Mouse (Mus musculus) limb, embryonic 10.5 days (tissue): ENCODE data around the gene Tenm2. TPM values are rescaled to one million over a fixed set of nuclear protein-coding genes. Genes with fewer than 3 reads are reported as not detected.
A peak's percentile ranks its signal among the peaks of the same experiment; 100 is the strongest.

ENCODE experiments used
- DNase-seq: peaks from one replicate; pipeline ENCODE4 v3.0.0-alpha.2; 2017; ENCODE audit warnings: low spot score
- H3K27ac ChIP-seq: fragments of 300-500 bp; sonication (generic); 2 replicates; pipeline ENCODE4 v1.5.1; 2016; ENCODE audit warnings: mild to moderate bottlenecking
- H3K27me3 ChIP-seq: fragments of 300-500 bp; sonication (generic); 2 replicates; pipeline ENCODE4 v1.6.1; 2016; ENCODE audit warnings: low read depth, mild to moderate bottlenecking; ENCODE audit not compliant: poor library complexity, severe bottlenecking
- H3K36me3 ChIP-seq: fragments of 300-500 bp; sonication (generic); 2 replicates; pipeline ENCODE4 v1.6.1; 2016; ENCODE audit warnings: mild to moderate bottlenecking, moderate library complexity
- H3K4me1 ChIP-seq: fragments of 300-500 bp; sonication (generic); 2 replicates; pipeline ENCODE4 v1.6.1; 2016
- H3K4me3 ChIP-seq: fragments of 300-500 bp; sonication (generic); 2 replicates; pipeline ENCODE4 v1.5.1; 2016; ENCODE audit warnings: mild to moderate bottlenecking, moderate library complexity
- H3K9me3 ChIP-seq: fragments of 300-500 bp; sonication (generic); replicated peaks from 2 replicates; pipeline ENCODE4 v1.6.1; 2016; ENCODE audit warnings: mild to moderate bottlenecking
- WGBS: fragments of 180-500 bp; shearing (Covaris S2); methylation state at CpG from one replicate; pipeline ENCODE4 v1.1.7; 2016; 5-methylcytosine and 5-hydroxymethylcytosine counted together
- polyA plus RNA-seq: library from polyadenylated mRNA; unstranded; fragments of >200 nt; fragmentation: Nextera tagmentation; extraction: Ambion mirVana; gene quantifications from 2 replicates; pipeline ENCODE4 v1.2.1, GENCODE M21; 2016

Gene Tenm2
- polyA plus RNA-seq, 1 experiment from 2014 or later, result 0.60 TPM

DNA sequence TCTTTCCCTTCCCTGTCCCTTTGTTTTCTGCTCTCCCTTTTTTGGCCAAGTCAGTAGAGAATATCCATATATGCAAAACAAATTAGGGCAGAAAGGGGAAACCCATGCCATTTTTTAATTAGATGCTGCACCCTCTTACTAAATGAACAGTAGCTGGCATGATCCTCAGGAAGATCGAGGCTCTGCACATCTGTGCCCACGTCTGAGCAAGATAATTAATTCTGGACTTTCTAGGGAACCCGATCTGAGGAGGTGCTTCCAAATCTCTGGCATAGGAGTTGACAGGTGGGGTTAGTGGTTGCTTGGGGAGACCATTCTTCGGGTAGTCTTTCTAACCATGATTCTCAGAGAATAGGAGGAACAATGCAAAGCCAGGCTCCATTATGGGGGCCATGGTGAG lies 1182.3 kb downstream of the Tenm2 start:
- DNase-seq, result no peak
- WGBS, result 81% methylated on average over 4 of the region's 4 CpGs
- Histone ChIP-seq H3K36me3 (no peaks in the 10 kb centered on the region), H3K27me3 (peaks cover 9% of the 10 kb centered on the region; the same call in 1 of the 2 replicates), H3K4me1 (peaks cover 3% of the 10 kb centered on the region; the same call in 1 of the 2 replicates), H3K9me3 (no peaks in the 10 kb centered on the region), H3K4me3 (no peak overlapping the region), H3K27ac (no peak overlapping the region)

DNA sequence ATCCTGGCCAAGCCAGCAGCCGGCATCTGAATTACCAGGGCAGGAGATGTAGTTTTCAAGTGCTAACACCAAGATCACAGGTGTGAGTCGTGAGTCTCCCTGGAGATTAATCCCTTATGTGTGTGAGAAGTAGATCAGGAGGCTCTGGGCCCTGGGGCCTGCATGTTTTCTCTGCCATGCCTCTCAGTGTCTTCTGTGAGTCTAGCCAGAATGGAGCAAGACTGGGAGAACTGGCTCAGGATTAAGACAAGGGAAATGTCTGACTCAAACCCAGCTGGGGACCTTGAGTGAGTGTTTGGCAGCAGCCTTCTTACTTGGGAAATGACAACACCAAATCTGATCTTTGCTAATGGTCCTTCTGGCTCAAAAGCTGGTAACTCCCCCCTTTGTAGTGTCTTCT lies 1183.2 kb downstream of the Tenm2 start:
- H3K27ac ChIP-seq, result no peak overlapping the region
- no peak overlapping the region for H3K4me3 ChIP-seq
- no peaks in the 10 kb centered on the region for H3K9me3 ChIP-seq
- H3K4me1 ChIP-seq, result peaks cover 3% of the 10 kb centered on the region; the same call in 1 of the 2 replicates
- WGBS, result 63% methylated on average over 2 of the region's 2 CpGs
- peaks cover 9% of the 10 kb centered on the region; the same call in 1 of the 2 replicates for H3K27me3 ChIP-seq
- no peak for DNase-seq
- H3K36me3 ChIP-seq, result no peaks in the 10 kb centered on the region

DNA sequence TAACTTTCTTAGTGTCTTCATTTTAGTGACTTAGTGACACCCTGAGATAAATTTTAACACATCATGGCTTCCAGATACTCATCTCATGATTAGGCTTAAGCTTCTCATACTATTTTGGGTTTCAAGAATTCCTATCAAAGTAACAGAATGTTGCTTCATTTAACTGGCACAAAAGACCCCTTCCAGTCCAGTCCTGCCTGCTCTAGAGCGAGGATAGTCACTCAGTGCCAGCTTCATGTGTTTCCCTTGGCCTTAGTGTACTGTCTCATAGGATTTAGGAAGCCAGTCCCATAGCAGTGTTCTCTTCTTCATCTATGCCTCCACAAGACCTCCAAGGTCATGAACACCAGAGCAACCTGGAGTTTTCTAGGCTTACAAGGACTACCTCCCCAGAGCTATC lies 1183.7 kb downstream of the Tenm2 start:
- peaks cover 9% of the 10 kb centered on the region; the same call in 1 of the 2 replicates for H3K27me3 ChIP-seq
- WGBS, result 98% methylated on average over 1 of the region's 1 CpGs

DNA sequence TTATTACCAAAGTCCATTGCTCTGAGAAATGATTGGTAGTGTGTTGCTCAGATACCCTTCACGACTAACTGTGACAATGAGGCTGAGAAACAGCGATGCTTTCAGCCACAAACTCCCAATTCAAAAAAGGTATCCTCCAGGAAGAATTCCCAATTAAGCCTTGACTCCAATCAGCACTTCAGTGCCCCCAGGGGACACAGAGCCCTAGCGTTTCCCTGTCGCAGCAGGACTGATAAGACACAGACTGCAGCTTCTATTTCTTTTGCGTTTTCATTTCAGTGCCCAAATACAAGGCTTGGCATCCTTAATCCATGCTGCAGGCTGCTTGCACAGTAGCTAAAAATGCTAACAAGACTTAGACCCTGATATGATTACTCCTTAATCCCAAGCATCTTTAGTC lies 1186.2 kb downstream of the Tenm2 start:
- Histone ChIP-seq H3K27ac (no peak overlapping the region), H3K27me3 (peaks cover 14% of the 10 kb centered on the region), H3K36me3 (no peaks in the 10 kb centered on the region), H3K4me1 (peaks cover 3% of the 10 kb centered on the region; the same call in 1 of the 2 replicates), H3K4me3 (no peak overlapping the region), H3K9me3 (no peaks in the 10 kb centered on the region)
- 45% methylated on average over 5 of the region's 5 CpGs for WGBS
- no peak for DNase-seq

More for the DNA sequence above, 1183.7 kb downstream of the Tenm2 start:
- Histone ChIP-seq H3K9me3 (no peaks in the 10 kb centered on the region), H3K36me3 (no peaks in the 10 kb centered on the region), H3K4me1 (peaks cover 3% of the 10 kb centered on the region; the same call in 1 of the 2 replicates), H3K4me3 (no peak overlapping the region), H3K27ac (no peak overlapping the region)
- DNase-seq, result no peak

DNA sequence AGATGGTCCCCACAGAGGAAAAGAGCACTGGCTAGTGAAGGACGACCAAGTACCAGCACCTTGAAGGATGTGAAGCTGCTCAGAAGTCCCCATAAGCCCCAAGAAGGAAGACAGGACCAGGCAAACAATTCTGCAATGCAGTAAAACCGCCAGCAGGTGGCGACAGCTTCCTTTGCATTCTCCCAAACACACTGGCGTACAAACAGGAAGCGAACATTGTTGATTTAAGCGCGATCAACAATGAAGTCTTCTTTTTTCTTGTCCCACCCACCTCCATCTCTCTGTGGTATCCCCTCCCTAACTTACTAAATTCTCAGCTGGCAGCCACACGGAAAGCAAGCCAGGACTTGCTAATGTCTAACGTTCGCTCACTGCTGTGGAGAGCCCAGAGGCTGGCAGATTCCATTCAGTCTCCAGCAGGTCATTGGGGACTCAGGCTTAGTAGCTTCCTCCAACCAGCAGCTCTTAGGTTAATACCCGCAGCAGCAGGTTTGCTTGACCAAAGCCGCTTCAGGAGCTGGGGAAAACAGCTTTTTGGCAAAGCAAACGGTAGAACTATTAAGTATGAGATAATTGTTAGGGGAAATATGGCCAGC lies 1190.0 kb downstream of the Tenm2 start:
- H3K27me3 ChIP-seq, result peaks cover 24% of the 10 kb centered on the region
- H3K27ac ChIP-seq, result peak overlapping the region; percentile 81

DNA sequence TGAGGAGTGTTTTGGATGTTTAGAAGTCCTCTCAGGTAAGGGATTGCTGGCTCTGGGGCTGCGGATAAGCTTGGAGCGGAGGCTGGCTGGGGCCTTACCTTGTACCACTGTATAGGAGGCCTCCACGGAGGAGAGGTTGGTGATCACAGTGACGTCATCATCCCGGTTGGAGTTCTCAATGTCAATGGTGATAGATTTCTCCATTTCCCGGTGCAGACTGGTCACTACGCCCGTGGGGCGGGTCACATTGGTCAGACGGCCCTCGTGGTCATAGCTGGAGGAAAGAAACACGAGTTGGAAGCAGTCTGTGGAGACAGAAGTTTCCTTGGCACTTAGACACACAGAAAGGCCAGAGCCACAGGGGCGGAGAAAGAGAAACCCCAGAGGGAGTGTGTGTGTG lies 1194.4 kb downstream of the Tenm2 start:
- Histone ChIP-seq H3K36me3 (no peaks in the 10 kb centered on the region), H3K4me1 (peaks cover 7% of the 10 kb centered on the region), H3K27me3 (peaks cover 21% of the 10 kb centered on the region), H3K9me3 (no peaks in the 10 kb centered on the region), H3K4me3 (no peak overlapping the region), H3K27ac (no peak overlapping the region)
- no peak for DNase-seq
- 86% methylated on average over 13 of the region's 13 CpGs for WGBS

More for the DNA sequence above, 1190.0 kb downstream of the Tenm2 start:
- peak; percentile 87 for DNase-seq
- 3% methylated on average over 13 of the region's 13 CpGs for WGBS
- H3K9me3 ChIP-seq, result no peaks in the 10 kb centered on the region
- no peaks in the 10 kb centered on the region for H3K4me1 ChIP-seq
- peak overlapping the region; percentile 57 for H3K4me3 ChIP-seq
- H3K36me3 ChIP-seq, result no peaks in the 10 kb centered on the region

DNA sequence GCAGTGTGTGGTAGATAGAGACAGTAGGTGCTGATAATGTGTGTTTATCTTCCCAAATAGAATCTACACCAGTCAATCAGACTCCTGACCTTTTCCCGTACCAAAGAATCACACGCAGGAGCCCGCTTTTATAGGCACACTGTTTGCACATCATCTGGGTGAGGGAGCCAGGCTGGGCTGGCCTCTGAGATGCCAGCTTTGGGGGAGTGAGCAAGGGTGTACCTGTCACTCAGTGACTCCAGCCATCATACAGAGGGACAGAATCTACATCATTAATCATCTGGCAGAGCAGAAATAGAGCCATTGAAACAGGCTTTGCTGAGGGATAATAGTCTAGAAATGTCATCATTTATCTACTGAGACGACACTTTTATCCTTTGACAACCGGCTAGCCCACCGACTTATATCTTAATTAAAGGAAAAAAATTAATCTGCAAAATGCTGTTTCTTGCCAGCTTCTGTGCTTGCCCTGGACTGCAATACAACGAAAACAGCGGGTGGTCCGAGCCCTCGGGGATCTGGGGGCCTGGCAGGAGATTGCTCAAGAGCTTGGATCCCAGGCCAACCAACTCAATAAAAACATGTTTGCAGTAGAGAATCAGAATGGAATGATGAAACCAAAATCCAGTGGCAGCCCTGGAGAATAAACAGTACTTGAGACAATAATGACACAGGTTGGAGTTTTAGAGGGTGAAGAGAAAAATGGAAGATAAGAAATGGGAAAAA lies 1195.1 kb downstream of the Tenm2 start:
- DNase-seq, result no peak
- H3K4me1 ChIP-seq, result peaks cover 12% of the 10 kb centered on the region
- 80% methylated on average over 10 of the region's 10 CpGs for WGBS
- peaks cover 21% of the 10 kb centered on the region for H3K27me3 ChIP-seq
- no peak overlapping the region for H3K27ac ChIP-seq
- H3K4me3 ChIP-seq, result no peak overlapping the region
- H3K9me3 ChIP-seq, result no peaks in the 10 kb centered on the region
- no peaks in the 10 kb centered on the region for H3K36me3 ChIP-seq

DNA sequence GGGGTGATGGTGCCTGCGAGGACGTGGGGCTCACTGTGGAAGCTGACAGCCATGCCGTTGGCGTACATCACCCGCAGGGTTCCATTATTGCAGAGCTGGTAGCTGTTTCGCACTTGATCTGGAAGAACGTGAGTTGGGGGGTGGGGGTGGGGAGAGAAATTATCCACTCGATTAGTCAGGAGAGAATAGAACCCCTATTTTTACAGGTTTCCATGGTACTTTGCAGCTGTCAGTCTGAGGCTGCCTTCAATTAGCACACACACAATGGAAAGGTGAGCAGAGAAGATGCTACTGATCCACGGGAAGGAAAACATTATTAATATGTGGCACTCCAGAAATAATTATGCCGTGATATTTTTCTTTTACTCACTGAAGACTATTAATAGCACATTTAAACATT lies 1195.9 kb downstream of the Tenm2 start:
- 94% methylated on average over 10 of the region's 10 CpGs for WGBS
- Histone ChIP-seq H3K4me3 (no peak overlapping the region), H3K27me3 (peaks cover 18% of the 10 kb centered on the region), H3K27ac (no peak overlapping the region), H3K9me3 (no peaks in the 10 kb centered on the region), H3K4me1 (peaks cover 12% of the 10 kb centered on the region), H3K36me3 (no peaks in the 10 kb centered on the region)
- DNase-seq, result no peak

DNA sequence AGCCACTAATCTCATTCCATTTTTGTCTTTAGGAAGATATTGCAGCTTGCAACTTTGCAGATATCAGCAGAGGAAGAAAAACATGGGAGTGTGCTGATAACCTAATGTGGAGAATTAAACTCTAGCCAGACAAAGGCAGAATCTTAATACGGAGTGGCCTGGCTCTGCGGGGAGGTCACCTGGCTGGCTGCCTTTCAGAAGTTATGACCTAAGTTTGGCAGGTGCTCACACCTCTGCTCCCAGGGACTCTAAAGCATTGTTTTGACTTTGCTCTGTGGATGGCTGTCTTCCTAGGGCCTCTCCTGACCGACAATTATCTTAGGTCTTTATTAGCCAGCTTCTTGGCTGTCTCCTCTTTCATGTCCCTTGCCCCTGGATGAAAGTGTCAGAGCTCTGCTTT lies 1197.4 kb downstream of the Tenm2 start:
- no peaks in the 10 kb centered on the region for H3K36me3 ChIP-seq
- H3K4me1 ChIP-seq, result peaks cover 12% of the 10 kb centered on the region
- H3K27ac ChIP-seq, result no peak overlapping the region
- no peaks in the 10 kb centered on the region for H3K9me3 ChIP-seq
- H3K27me3 ChIP-seq, result peaks cover 6% of the 10 kb centered on the region; the same call in 1 of the 2 replicates
- no peak overlapping the region for H3K4me3 ChIP-seq
- DNase-seq, result no peak
- WGBS, result 55% methylated on average over 3 of the region's 3 CpGs

DNA sequence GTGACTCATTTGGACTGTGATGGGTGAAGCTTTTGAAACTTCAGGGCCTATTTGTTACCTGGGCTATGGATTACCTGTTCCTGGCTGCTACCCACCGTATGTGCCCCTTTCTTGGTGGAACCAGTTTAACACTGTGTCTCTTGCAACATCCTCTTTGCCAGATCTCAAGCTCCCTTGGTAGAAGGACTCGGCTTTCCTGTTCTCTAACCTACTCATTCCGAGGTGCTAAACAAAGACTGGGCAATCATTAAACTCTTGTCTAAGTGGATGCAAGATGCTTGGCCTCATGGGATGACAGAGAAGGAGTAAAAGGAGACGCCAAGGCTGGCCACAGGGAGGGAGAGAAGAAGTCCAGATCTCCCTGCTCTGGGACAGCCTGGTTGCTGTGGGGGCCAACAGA lies 1198.5 kb downstream of the Tenm2 start:
- H3K4me3 ChIP-seq, result no peak overlapping the region
- H3K27ac ChIP-seq, result no peak overlapping the region
- H3K27me3 ChIP-seq, result peaks cover 6% of the 10 kb centered on the region; the same call in 1 of the 2 replicates
- no peak for DNase-seq
- 71% methylated on average over 4 of the region's 4 CpGs for WGBS
- no peaks in the 10 kb centered on the region for H3K36me3 ChIP-seq
- peaks cover 12% of the 10 kb centered on the region for H3K4me1 ChIP-seq
- H3K9me3 ChIP-seq, result no peaks in the 10 kb centered on the region

DNA sequence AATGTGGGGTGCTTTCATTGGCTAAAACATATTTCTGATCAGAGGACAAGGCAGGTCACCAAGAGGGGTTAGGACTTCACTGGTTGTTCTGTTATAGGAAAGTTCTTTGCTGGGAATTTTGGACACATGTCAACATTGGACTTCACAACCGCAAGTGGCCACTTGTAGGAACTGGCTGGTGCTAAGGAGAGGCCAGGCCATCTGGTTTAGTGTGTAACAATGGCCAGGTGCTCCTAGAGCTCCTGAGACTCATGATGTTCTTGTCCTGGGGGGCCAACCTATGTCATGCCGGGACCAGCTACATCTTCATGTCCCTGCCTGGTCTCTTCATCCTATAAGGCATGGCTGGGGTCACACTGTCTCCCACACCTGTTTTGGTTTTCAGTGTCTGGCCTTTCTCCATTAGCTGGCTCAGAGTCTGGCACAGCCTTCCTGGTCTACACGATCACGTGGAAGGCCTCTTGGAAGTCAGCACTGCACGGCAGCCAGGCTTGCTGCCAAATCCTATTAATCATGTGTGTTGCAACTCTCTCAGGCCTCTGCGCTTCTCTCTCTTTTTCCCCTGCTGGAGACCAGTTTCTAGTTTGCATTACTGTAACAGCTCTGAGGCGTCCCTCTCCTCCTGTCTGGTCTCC lies 1199.6 kb downstream of the Tenm2 start:
- H3K4me1 ChIP-seq, result peaks cover 22% of the 10 kb centered on the region
- H3K27ac ChIP-seq, result no peak overlapping the region
- WGBS, result 54% methylated on average over 7 of the region's 7 CpGs
- H3K36me3 ChIP-seq, result no peaks in the 10 kb centered on the region
- peaks cover 6% of the 10 kb centered on the region; the same call in 1 of the 2 replicates for H3K27me3 ChIP-seq
- DNase-seq, result no peak
- H3K9me3 ChIP-seq, result no peaks in the 10 kb centered on the region
- H3K4me3 ChIP-seq, result no peak overlapping the region

DNA sequence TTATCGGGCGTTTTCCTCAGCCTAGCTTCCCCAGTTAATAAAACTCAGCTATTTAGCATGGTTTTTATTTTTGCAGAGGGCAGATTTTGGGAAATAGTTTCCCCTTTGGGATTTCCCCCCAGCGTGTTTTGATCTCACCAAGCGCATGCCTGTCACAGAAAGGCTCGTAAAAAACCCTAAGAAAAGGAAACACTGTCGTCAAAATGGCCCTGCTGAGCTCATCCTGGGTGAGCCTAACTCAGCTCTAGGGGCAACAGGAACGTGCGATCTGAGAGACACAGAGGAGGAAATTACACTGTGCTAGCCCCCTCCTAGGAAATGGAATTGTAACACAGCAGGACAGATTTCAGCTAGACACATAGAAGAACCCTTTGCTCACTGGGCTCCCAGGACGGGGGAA lies 1204.0 kb downstream of the Tenm2 start:
- DNase-seq, result no peak
- H3K4me1 ChIP-seq, result peaks cover 26% of the 10 kb centered on the region
- WGBS, result 31% methylated on average over 9 of the region's 9 CpGs
- no peaks in the 10 kb centered on the region for H3K27me3 ChIP-seq
- H3K9me3 ChIP-seq, result no peaks in the 10 kb centered on the region
- H3K36me3 ChIP-seq, result no peaks in the 10 kb centered on the region
- no peak overlapping the region for H3K27ac ChIP-seq
- no peak overlapping the region for H3K4me3 ChIP-seq

DNA sequence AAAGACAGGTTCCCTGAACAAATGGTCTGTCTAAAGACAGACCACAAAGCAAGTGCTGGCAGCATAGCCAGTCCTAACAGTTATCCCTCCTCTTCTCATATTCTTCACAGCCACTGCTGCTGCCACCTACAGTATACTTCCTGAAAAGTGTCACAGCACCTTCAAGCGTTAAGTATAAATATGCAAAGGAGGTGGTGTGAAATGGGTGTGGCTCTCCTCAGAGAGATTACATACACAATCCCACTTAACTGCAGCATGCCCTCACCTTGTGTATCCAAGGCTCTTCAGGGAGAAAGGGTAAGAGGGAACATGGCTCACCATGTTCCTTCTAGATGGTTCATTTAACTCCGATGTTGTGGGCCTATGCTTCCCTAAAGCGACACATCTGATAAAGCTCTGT lies 1215.8 kb downstream of the Tenm2 start:
- no peak for DNase-seq
- Histone ChIP-seq H3K36me3 (no peaks in the 10 kb centered on the region), H3K4me1 (no peaks in the 10 kb centered on the region), H3K27ac (no peak overlapping the region), H3K4me3 (no peak overlapping the region), H3K27me3 (no peaks in the 10 kb centered on the region), H3K9me3 (no peaks in the 10 kb centered on the region)
- 63% methylated on average over 3 of the region's 3 CpGs for WGBS
